In the genomic region with DNA sequence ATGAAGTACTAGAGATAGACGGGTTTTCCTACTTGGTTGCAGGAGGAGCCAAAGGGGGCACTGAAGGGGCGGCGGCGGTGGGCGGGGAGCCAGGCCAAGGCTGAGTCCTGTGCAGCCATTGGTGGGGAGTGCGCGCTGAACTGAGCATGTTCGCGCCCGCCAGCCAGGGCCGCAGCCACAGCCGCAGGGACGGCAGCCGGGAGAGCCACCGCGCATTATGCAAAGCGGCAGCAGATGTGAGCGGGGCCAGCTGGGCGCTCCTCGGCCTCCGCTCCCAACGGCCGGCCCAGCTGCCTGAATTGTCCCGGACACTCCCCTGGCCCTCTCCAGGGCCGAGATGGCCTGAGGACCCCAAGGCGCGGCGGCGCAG, we compare ENCODE assay signal across 8 mouse cellular contexts. TPM values are rescaled to one million over a fixed set of nuclear protein-coding genes. Genes with fewer than 3 reads are reported as not detected.
DNase-seq lines count a peak whose midpoint lies in the region; ATAC-seq lines count a peak whose summit lies in the region.

A gene (plus strand): TSS at position 165 of the 370 bp plus-strand sequence.

- intact Hi-C loops in gastrocnemius, postnatal 36 days (cut with DNase I): no loop called here

- no peak within 1 kb of the TSS for H3K27ac ChIP-seq in intestine, embryonic 16.5 days (ENCODE audit: low read length)
- H3K27ac ChIP-seq in limb, embryonic 15.5 days: no peak within 1 kb of the TSS
- H3K27ac ChIP-seq in stomach, embryonic 16.5 days (ENCODE audit: low read length): peak within 1 kb of the TSS; percentile 14; the same call in 1 of the 2 replicates

- peak; percentile 92 for ATAC-seq in intestine, embryonic 16.5 days
- peak; percentile 78; the same call in 1 of the 2 replicates for ATAC-seq in limb, embryonic 15.5 days (ENCODE audit: insufficient number of reproducible peaks, low FRiP score, low TSS enrichment, low read depth)
- peak; percentile 91 for ATAC-seq in stomach, embryonic 16.5 days (ENCODE audit: insufficient read depth, low FRiP score)

- WGBS in intestine, embryonic 16.5 days: under 1% methylated on average over 29 of the region's 29 CpGs
- WGBS in limb, embryonic 15.5 days: under 1% methylated on average over 29 of the region's 29 CpGs
- WGBS in stomach, embryonic 16.5 days: 0% methylated on average over 29 of the region's 29 CpGs

- H3K36me3 ChIP-seq in intestine, embryonic 16.5 days (ENCODE audit: control insufficient read depth, insufficient read depth, low read length): no peaks in the 10 kb centered on the region
- no peaks in the 10 kb centered on the region for H3K36me3 ChIP-seq in limb, embryonic 15.5 days
- no peaks in the 10 kb centered on the region for H3K36me3 ChIP-seq in stomach, embryonic 16.5 days (ENCODE audit: control insufficient read depth, insufficient read depth, low read length)

- H3K9ac ChIP-seq in intestine, embryonic 16.5 days (ENCODE audit: low read depth, low read length): peak within 1 kb of the TSS; percentile 69
- H3K9ac ChIP-seq in limb, embryonic 15.5 days: peak within 1 kb of the TSS; percentile 26; the same call in 1 of the 2 replicates
- peak within 1 kb of the TSS; percentile 71 for H3K9ac ChIP-seq in stomach, embryonic 16.5 days (ENCODE audit: low read length)

- peak within 1 kb of the TSS; percentile 62 for H3K4me3 ChIP-seq in intestine, embryonic 16.5 days (ENCODE audit: low read length)
- H3K4me3 ChIP-seq in limb, embryonic 15.5 days: peak within 1 kb of the TSS; percentile 50
- peak within 1 kb of the TSS; percentile 59 for H3K4me3 ChIP-seq in stomach, embryonic 16.5 days (replicated peaks; ENCODE audit: low read length)

- H3K27me3 ChIP-seq in intestine, embryonic 16.5 days (replicated peaks; ENCODE audit: control insufficient read depth, insufficient read depth, low read length): peaks cover 9% of the 10 kb centered on the region; the same call in 1 of the 2 replicates
- peaks cover 19% of the 10 kb centered on the region for H3K27me3 ChIP-seq in limb, embryonic 15.5 days
- H3K27me3 ChIP-seq in stomach, embryonic 16.5 days (ENCODE audit: control insufficient read depth, insufficient read depth, low read length): no peaks in the 10 kb centered on the region; the same call in 1 of the 2 replicates

- peak within 1 kb of the TSS; percentile 94 for H3K4me2 ChIP-seq in intestine, embryonic 16.5 days (ENCODE audit: low read depth, low read length)
- peak within 1 kb of the TSS; percentile 96 for H3K4me2 ChIP-seq in limb, embryonic 15.5 days
- peak within 1 kb of the TSS; percentile 99 for H3K4me2 ChIP-seq in stomach, embryonic 16.5 days (ENCODE audit: low read depth, low read length)

- DNase-seq in layer of hippocampus, adult 11-12 months (ENCODE audit: low spot score): peak; percentile 82
- no peak for DNase-seq in layer of hippocampus, adult 9-10 months (ENCODE audit: low spot score)
- peak; percentile 93 for DNase-seq in embryo, embryonic 11 days
- DNase-seq in gastrocnemius, postnatal 36 days: peak; percentile 13 to 18
- DNase-seq in neural tube, embryonic 10.5 days (ENCODE audit: extremely low spot score, low spot score): peak; percentile 87

- H3K9me3 ChIP-seq in intestine, embryonic 16.5 days (ENCODE audit: control insufficient read depth, low read length): no peaks in the 10 kb centered on the region
- H3K9me3 ChIP-seq in limb, embryonic 15.5 days: no peaks in the 10 kb centered on the region
- H3K9me3 ChIP-seq in stomach, embryonic 16.5 days (replicated peaks; ENCODE audit: control insufficient read depth, low read length): no peaks in the 10 kb centered on the region

- peaks cover 15% of the 10 kb centered on the region for H3K4me1 ChIP-seq in intestine, embryonic 16.5 days (ENCODE audit: control insufficient read depth, insufficient read depth, low read length)
- H3K4me1 ChIP-seq in limb, embryonic 15.5 days: peaks cover 22% of the 10 kb centered on the region
- H3K4me1 ChIP-seq in stomach, embryonic 16.5 days (ENCODE audit: control insufficient read depth, insufficient read depth, low read length): peaks cover 11% of the 10 kb centered on the region

RNA-seq across cellular contexts. Expression of the gene that starts here (rescaled TPM):
- total RNA-seq in gastrocnemius, postnatal 36 days (2021): under 1 TPM; 0.25 to 0.28 TPM
- polyA plus RNA-seq in intestine, embryonic 16.5 days (2015; fragmentation: Nextera tagmentation; extraction: Ambion mirVana): 0.62 and 0.73 TPM in 2 replicates
- 0.78 and 0.83 TPM in 2 replicates for polyA plus RNA-seq in limb, embryonic 15.5 days (2015; fragmentation: Nextera tagmentation; extraction: Ambion mirVana)
- 0.61 and 0.89 TPM in 2 replicates for polyA plus RNA-seq in stomach, embryonic 16.5 days (2015; fragmentation: Nextera tagmentation; extraction: Ambion mirVana)

Comparison
In these comparisons a context has a peak if more than half of its experiments do, and no peak if none do; other contexts are left out.
1. Peak in DNase-seq in gastrocnemius, postnatal 36 days; RNA of the gene not detected or under 1 TPM.
2. Peak in ATAC-seq, H3K4me3 ChIP-seq, H3K9ac ChIP-seq and H3K4me2 ChIP-seq in intestine, embryonic 16.5 days; RNA of the gene not detected or under 1 TPM.
3. Peak in ATAC-seq, H3K4me3 ChIP-seq, H3K9ac ChIP-seq and H3K4me2 ChIP-seq in limb, embryonic 15.5 days; RNA of the gene not detected or under 1 TPM.
4. Peak in ATAC-seq, H3K4me3 ChIP-seq, H3K27ac ChIP-seq, H3K9ac ChIP-seq and H3K4me2 ChIP-seq in stomach, embryonic 16.5 days; RNA of the gene not detected or under 1 TPM.